Mouse (Mus musculus) heart, embryonic 14.5 days (tissue): ENCODE results near the gene Syt1. TPM values are rescaled to one million over a fixed set of nuclear protein-coding genes. Genes with fewer than 3 reads are reported as not detected.

Experiments used
- ATAC-seq: fragments of 200-750 bp; cut with Nextera tagmentation; 2 replicates; pipeline ENCODE4 v1.8.0; 2017; ENCODE audit warnings: low read depth, moderate TSS enrichment; ENCODE audit not compliant: insufficient number of reproducible peaks, insufficient read depth, low FRiP score
- H3K27ac ChIP-seq, 2 experiments: fragments of 200-500 bp in 1 of 2; fragments of 300-500 bp in 1 of 2; sonication (generic) in 1 of 2; replicated peaks in 1 of 2; 2 replicates each; pipeline ENCODE4 v1.5.1; 2012 to 2014; ENCODE audit warnings: low read depth in 2 of 2, low read length in 2 of 2, control low read depth in 1 of 2, mild to moderate bottlenecking in 1 of 2, mixed read lengths in 1 of 2; ENCODE audit not compliant: control insufficient read depth in 1 of 2, insufficient read depth in 1 of 2
- H3K27me3 ChIP-seq: fragments of 300-500 bp; sonication (generic); 2 replicates; pipeline ENCODE4 v1.6.1; 2014; ENCODE audit warnings: mild to moderate bottlenecking, low read length, control low read depth; ENCODE audit not compliant: control insufficient read depth, insufficient read depth
- H3K36me3 ChIP-seq: fragments of 300-500 bp; sonication (generic); 2 replicates; pipeline ENCODE4 v1.6.1; 2014; ENCODE audit warnings: mild to moderate bottlenecking, control low read depth, low read length, mixed read lengths; ENCODE audit not compliant: control insufficient read depth, insufficient read depth
- H3K4me1 ChIP-seq, 2 experiments: fragments of 200-500 bp in 1 of 2; fragments of 300-500 bp in 1 of 2; sonication (generic) in 1 of 2; 2 replicates each; pipeline ENCODE4 v1.6.1; 2012 to 2014; ENCODE audit warnings: low read length in 2 of 2, control low read depth in 1 of 2, mixed read lengths in 1 of 2; ENCODE audit not compliant: control insufficient read depth in 2 of 2, insufficient read depth in 2 of 2
- H3K4me2 ChIP-seq: fragments of 300-500 bp; sonication (generic); 2 replicates; pipeline ENCODE4 v1.6.1; 2014; ENCODE audit warnings: mild to moderate bottlenecking, low read length
- H3K4me3 ChIP-seq, 2 experiments: fragments of 200-500 bp in 1 of 2; fragments of 300-500 bp in 1 of 2; sonication (generic) in 1 of 2; 2 replicates each; pipeline ENCODE4 v1.5.1; 2012 to 2014; ENCODE audit warnings: low read length in 2 of 2, mild to moderate bottlenecking in 2 of 2, control low read depth in 1 of 2, low read depth in 1 of 2, moderate library complexity in 1 of 2; ENCODE audit not compliant: control insufficient read depth in 1 of 2, insufficient read depth in 1 of 2
- H3K9ac ChIP-seq: fragments of 300-500 bp; sonication (generic); 2 replicates; pipeline ENCODE4 v1.6.1; 2014; ENCODE audit warnings: mild to moderate bottlenecking, low read length
- H3K9me3 ChIP-seq: fragments of 300-500 bp; sonication (generic); 2 replicates; pipeline ENCODE4 v1.6.1; 2016; ENCODE audit warnings: low read length, control low read depth; ENCODE audit not compliant: control insufficient read depth
- WGBS: fragments of 180-500 bp; shearing (Covaris S2); extraction: QIAGEN DNeasy Blood & Tissue Kit; methylation state at CpG from one replicate; pipeline ENCODE4 v1.1.7; 2014; 5-methylcytosine and 5-hydroxymethylcytosine counted together
- polyA plus RNA-seq: library from polyadenylated mRNA; unstranded; fragments of >200 nt; fragmentation: Nextera tagmentation; extraction: Ambion mirVana; gene quantifications from 2 replicates; pipeline ENCODE4 v1.2.1, GENCODE M21; 2014

Syt1 gene
- polyA plus RNA-seq, 1 experiment from 2014 or later = 1.2 TPM

DNA sequence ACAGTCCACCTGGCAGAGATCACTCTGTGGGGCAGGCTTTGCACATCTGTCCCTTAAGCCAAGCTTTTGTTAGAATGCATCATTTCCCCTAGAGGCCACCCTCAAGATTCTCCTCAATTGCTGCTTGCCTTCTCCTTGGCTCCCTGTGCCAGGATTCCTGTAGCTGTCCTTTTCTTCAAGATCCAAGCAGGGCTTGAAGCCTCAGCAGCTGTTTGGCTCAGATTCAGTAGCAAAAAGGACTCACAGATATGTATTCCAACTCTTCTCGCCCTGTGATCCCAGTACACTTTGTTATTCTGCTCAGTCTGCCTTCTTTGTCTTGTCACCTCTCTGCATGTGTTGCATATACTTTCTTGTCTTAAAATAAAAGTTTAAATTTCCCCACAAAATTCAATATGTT is 206.4 kb downstream of the Syt1 start:
- WGBS = 67% methylated on average over 1 of the region's 1 CpGs
- no peaks in the 10 kb centered on the region for H3K27me3 ChIP-seq
- no peak overlapping the region for H3K4me3 ChIP-seq
- H3K4me2 ChIP-seq = no peak overlapping the region
- H3K36me3 ChIP-seq = no peaks in the 10 kb centered on the region
- H3K9me3 ChIP-seq = no peaks in the 10 kb centered on the region
- no peak overlapping the region for H3K9ac ChIP-seq
- no peak for ATAC-seq
- no peak overlapping the region for H3K27ac ChIP-seq
- no peaks in the 10 kb centered on the region for H3K4me1 ChIP-seq

DNA sequence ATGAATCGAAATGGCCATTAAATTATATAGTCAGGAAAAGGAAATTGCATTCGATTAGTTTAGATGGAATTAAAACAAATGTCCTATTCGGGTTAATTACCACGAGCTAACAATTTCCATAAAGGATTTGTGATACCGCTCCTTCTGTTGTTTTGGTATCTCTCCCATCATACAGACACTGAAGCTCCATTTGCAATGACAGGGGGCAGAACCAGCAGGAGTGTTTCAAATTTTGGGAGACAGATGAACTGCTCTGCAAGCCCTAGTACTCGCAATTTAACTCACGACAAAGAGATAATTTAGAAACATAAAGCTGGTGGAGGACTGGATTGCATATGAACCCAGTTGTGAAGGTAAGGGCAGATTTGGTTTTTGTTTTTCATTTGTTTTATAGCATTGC is 210.0 kb downstream of the Syt1 start:
- Histone ChIP-seq H3K9me3 (no peaks in the 10 kb centered on the region), H3K9ac (no peak overlapping the region), H3K4me3 (no peak overlapping the region), H3K36me3 (no peaks in the 10 kb centered on the region), H3K27me3 (no peaks in the 10 kb centered on the region), H3K27ac (no peak overlapping the region), H3K4me2 (no peak overlapping the region), H3K4me1 (no peaks in the 10 kb centered on the region)
- ATAC-seq = no peak
- WGBS = 85% methylated on average over 7 of the region's 7 CpGs

DNA sequence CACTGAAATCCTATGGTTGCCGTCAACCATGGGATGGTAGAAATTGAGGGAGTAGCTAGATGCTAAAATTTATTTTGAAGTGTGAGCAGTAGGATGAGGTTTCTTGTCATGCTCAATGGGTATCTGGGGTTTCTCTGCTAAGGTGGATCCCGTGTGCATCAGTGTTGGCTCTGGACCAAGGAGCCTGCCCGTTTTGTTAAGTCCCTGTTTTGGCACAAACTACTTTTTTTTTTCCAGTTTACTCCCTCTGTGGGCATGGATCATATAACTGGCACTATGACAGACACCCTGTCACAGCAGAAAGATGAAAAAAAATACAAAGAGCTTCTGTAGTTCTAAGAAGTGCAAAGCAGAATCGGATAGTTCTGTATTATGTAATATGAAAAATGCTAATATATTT is 212.0 kb downstream of the Syt1 start:
- Histone ChIP-seq H3K4me3 (no peak overlapping the region), H3K9ac (no peak overlapping the region), H3K36me3 (no peaks in the 10 kb centered on the region), H3K27ac (no peak overlapping the region), H3K27me3 (no peaks in the 10 kb centered on the region), H3K9me3 (no peaks in the 10 kb centered on the region), H3K4me1 (no peaks in the 10 kb centered on the region), H3K4me2 (no peak overlapping the region)
- no peak for ATAC-seq
- 75% methylated on average over 4 of the region's 4 CpGs for WGBS

DNA sequence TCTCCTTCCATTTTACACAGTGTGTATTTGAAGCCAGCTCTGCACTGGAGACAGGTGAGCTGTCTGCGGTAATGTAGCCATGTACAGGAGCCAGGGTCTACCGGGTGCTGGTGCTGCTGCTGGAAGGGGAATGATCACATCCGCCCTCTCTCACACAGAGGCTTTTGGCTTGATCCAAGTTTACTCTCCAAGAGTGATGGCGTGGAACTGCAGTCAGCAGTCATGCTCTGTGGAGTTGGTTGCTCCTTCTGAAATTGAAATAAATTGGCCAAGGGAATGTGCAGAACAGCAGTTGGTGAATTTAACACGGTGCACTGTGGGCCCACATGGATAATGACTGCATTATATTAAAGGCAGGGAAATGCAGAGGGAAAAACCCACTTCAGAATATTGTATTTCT is 228.0 kb downstream of the Syt1 start:
- H3K9ac ChIP-seq = no peak overlapping the region
- no peak for ATAC-seq
- no peaks in the 10 kb centered on the region for H3K36me3 ChIP-seq
- H3K27me3 ChIP-seq = no peaks in the 10 kb centered on the region
- 84% methylated on average over 5 of the region's 5 CpGs for WGBS
- H3K4me1 ChIP-seq = no peaks in the 10 kb centered on the region
- no peaks in the 10 kb centered on the region for H3K9me3 ChIP-seq
- H3K4me2 ChIP-seq = no peak overlapping the region
- no peak overlapping the region for H3K27ac ChIP-seq
- H3K4me3 ChIP-seq = no peak overlapping the region

DNA sequence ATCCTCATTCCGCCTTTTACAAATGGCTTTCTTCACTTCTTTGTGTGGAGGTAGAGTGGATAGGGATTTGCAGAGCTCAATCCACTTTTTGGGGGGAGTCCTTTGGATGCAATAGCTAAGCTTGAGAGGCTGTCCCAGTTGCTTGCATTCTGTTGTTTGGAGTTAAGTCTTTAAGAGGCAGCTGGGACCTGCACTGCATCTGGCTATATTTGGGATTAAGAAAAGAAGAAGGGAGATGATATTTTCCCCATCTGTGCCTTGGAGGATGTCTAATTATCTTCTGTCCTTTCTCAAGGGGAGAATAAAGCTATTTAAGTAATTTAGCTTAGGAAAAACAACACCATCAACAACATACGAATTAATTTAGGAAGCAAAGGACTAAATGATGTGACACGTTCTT is 230.2 kb downstream of the Syt1 start:
- WGBS = 78% methylated on average over 3 of the region's 3 CpGs
- Histone ChIP-seq H3K36me3 (no peaks in the 10 kb centered on the region), H3K9me3 (no peaks in the 10 kb centered on the region), H3K4me2 (no peak overlapping the region), H3K27me3 (no peaks in the 10 kb centered on the region), H3K9ac (no peak overlapping the region), H3K27ac (no peak overlapping the region), H3K4me1 (no peaks in the 10 kb centered on the region), H3K4me3 (no peak overlapping the region)
- ATAC-seq = no peak

DNA sequence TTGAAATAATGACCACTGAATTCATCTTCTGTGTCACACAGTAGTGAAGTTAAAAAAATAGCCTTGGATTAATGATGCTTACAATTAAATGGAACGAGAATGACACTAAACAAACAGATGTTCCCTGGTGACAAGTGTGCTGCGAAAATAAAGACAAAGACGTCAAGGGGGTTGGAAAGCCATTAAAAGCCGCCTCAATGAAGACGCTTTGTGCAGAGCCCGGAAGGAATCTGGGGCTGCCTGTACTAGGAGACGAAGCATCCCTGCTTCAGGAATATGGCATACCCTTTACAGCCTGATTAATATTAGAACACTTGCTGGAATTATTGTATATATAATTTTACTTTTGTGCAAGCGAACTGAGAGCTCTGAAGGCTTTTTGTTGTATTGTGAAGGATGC is 234.0 kb downstream of the Syt1 start:
- 78% methylated on average over 8 of the region's 8 CpGs for WGBS
- H3K9me3 ChIP-seq = no peaks in the 10 kb centered on the region
- H3K27me3 ChIP-seq = no peaks in the 10 kb centered on the region
- H3K4me3 ChIP-seq = no peak overlapping the region
- no peak for ATAC-seq
- H3K36me3 ChIP-seq = no peaks in the 10 kb centered on the region
- H3K27ac ChIP-seq = no peak overlapping the region
- no peak overlapping the region for H3K4me2 ChIP-seq
- H3K9ac ChIP-seq = no peak overlapping the region
- H3K4me1 ChIP-seq = no peaks in the 10 kb centered on the region

DNA sequence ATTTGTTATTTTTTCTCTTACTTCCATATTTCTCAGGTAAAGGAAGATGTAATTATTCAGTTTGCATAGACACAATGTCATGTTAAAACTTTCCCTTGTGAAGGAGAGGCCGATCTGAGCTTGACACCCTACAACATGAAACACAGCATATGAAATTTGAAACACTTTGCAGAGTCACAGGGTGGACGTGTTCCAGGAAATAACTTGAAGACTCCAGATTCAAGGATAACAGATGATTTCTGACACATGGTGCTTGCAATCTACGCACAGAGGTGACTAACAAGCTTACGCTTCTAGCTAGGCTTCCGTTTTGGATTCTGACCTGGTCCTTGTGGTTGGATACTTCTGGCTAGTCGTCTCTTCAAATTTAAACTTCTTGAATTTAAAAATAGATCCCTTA is 239.7 kb downstream of the Syt1 start:
- H3K4me3 ChIP-seq = no peak overlapping the region
- H3K9me3 ChIP-seq = no peaks in the 10 kb centered on the region
- no peak overlapping the region for H3K4me2 ChIP-seq
- WGBS = 79% methylated on average over 6 of the region's 6 CpGs
- H3K4me1 ChIP-seq = no peaks in the 10 kb centered on the region
- ATAC-seq = no peak
- H3K27me3 ChIP-seq = no peaks in the 10 kb centered on the region
- no peak overlapping the region for H3K27ac ChIP-seq
- H3K9ac ChIP-seq = no peak overlapping the region
- H3K36me3 ChIP-seq = no peaks in the 10 kb centered on the region

DNA sequence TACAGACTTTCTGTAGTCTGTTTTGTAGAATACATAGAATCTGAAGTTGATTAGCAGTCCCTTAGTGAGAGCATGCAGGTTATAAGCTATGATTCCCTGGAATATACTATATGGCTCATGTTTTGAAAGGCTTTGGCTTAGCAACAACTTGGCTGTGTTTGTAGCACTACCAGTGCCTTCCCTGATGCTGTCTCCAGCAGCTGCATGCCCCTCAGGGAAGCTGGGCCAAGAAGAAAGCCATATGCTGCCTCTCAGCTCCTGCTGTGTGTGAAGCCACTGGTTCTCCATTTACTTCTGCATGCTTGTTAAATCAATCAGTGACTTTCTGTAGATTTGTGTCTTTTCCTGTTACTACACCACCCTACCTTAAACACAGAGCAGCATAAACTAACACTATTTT is 245.2 kb downstream of the Syt1 start:
- H3K36me3 ChIP-seq = no peaks in the 10 kb centered on the region
- no peaks in the 10 kb centered on the region for H3K4me1 ChIP-seq
- no peak overlapping the region for H3K27ac ChIP-seq
- H3K9me3 ChIP-seq = no peaks in the 10 kb centered on the region
- no peak for ATAC-seq
- no peaks in the 10 kb centered on the region for H3K27me3 ChIP-seq
- no peak overlapping the region for H3K9ac ChIP-seq
- H3K4me2 ChIP-seq = no peak overlapping the region
- H3K4me3 ChIP-seq = no peak overlapping the region
